Mouse (Mus musculus): ENCODE results near the gene Ceacam20.
"Not testable (repeated sequence)": the region's sequence is repeated elsewhere in the genome, so short reads cannot be mapped to it uniquely, and the experiment has no call there.

- not testable (repeated sequence) for TF ChIP-seq CTCF (IDR thresholded peaks at IDR 0.05; ENCODE audit: control insufficient read depth, insufficient read depth, insufficient replicate concordance, low read depth, low read length); POLR2A (IDR thresholded peaks at IDR 0.05; ENCODE audit: control insufficient read depth, low read depth, low read length)
Observed at GRCm38 (mm10) chr7:19996721-19997120, 31.5 kb downstream of the Ceacam20 start.

Data from testis, adult 2 months (tissue).